Mouse (Mus musculus): ENCODE measurements at regions not wholly inside any gene's neighbourhood (a gene's known extent, or its start where the extent isn't known, plus 50 kb on each side); places are given as distances from the start of the nearest gene placed in this dataset.

- intact Hi-C loops (cut with DNase I): no loop called here
Measured at GRCm38 (mm10) chr8:26791795-26792194, 185.3 kb upstream of the Zfp703 start.

GRCm38 (mm10) chr8:26793606-26794292 lies 183.4 kb upstream of the Zfp703 start:
- intact Hi-C loops (cut with DNase I): no loop called here
- DNase-seq: no peak

More at GRCm38 (mm10) chr8:26791795-26792194, 185.3 kb upstream of the Zfp703 start:
- DNase-seq: no peak

GRCm38 (mm10) chr8:26794411-26794810 lies 182.7 kb upstream of the Zfp703 start:
- no peak for DNase-seq
- intact Hi-C loops (cut with DNase I): no loop called here

DNA sequence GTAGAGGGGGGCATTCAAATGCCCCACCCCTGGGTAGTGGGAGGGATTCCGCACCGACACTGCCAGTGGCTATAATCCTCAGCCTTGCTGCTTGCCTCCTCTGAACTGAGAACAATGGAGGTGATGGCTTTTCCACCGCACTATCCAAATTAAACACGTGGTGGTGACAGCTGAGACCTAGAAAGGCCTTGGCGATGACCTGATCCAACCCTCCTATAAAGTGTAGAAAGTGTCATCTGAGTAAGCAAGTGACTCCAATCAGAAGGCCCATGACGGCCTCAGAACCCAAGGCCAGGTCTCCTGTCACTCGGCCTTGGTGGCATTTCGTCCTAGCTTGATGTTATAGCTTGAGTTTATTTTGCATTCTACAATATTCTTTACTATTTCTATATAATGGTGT lies 181.5 kb upstream of the Zfp703 start:
- intact Hi-C loops (cut with DNase I): no loop called here
- DNase-seq: no peak

DNA sequence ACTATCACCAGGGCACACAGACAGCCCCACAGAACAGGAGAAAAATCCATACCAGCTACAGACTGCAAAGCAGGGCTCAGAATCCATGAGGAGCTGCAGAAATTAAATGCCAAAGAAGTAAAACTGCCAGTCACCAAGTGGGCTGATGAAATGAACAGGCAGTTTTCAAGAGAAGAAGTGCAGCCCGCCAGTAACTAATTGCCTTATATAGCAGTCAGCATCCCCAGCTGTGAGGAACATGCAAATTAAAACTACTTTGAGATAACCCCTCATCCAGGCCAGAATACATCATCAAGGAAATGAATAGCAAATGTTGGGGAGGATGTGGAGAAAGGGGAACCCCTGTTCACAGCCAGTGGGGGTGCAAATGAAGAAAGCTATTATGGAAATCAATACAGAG lies 177.3 kb upstream of the Zfp703 start:
- intact Hi-C loops (cut with DNase I): no loop called here

GRCm38 (mm10) chr8:26804089-26804488 lies 173.0 kb upstream of the Zfp703 start:
- intact Hi-C loops (cut with DNase I): no loop called here
- no peak for DNase-seq

More for the DNA sequence above, 177.3 kb upstream of the Zfp703 start:
- no peak for DNase-seq

DNA sequence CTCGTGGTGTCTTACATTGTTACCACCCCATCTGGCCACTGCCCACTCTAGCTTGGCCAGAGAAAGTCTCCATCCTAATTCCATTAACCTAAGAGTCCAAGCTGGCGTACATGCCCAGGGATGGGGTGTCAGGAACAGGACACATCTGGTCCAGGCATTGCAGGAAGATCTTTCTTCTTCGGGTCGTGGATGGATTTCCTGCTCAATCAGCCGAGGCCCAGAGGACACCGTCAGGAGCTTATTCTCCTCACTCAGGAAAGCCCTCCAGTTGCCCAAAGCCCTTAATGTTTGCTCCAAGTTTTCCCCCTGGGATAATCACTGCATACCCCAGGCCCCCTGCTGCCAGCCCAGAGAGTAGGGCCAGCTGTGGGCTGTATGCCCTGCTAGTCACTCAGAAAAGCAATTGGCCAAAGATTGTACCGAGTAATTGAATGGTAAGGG lies 172.2 kb upstream of the Zfp703 start:
- intact Hi-C loops (cut with DNase I): no loop called here

DNA sequence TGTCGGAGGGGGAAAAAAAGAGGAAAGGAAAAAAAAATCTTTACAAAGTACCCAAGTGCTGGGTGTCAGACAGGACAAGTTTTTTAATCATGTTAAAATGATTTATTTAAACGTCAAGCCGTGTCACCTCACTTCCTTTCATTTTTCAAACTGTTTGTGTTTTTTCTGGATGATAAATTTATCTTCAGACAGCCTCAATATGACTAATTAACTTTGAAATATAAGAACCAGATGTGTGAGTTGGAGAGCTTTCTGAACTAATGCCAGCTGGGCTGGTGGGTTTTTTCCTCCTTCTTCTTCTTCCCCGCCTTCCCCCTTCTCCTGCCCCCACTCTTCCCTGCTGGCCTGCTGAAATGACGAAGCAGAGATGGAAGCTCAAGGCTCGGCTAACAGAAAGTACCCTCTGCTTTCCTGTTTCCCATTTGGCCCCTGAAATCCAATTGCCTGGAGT lies 171.7 kb upstream of the Zfp703 start:
- DNase-seq: no peak
- intact Hi-C loops (cut with DNase I): no loop called here

More for the DNA sequence above, 172.2 kb upstream of the Zfp703 start:
- DNase-seq: no peak

- intact Hi-C loops (cut with DNase I): no loop called here
- no peak for DNase-seq
Measured at GRCm38 (mm10) chr8:26808111-26808651, 168.9 kb upstream of the Zfp703 start.

- intact Hi-C loops (cut with DNase I): no loop called here
- DNase-seq: no peak
Measured at GRCm38 (mm10) chr8:26808771-26809170, 168.4 kb upstream of the Zfp703 start.

DNA sequence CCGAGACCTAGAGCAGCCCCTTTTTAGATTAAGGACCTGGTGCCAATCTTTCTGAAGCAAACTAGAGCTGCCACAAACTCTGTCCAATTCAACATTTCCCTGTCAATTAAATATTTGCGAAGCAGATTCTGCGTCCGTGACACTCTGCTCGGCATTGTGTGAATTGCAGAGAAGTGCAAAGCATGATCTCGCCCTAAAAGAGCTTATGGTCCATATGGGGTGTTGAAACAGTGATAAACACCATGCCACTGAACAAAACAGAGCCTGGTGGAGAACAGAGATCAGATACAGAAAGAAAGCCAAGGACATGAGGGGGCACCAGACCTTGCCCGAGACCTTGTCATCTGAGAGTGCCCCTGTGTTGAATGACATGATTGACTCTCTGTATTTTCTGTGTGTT lies 167.2 kb upstream of the Zfp703 start:
- intact Hi-C loops (cut with DNase I): no loop called here
- no peak for DNase-seq

DNA sequence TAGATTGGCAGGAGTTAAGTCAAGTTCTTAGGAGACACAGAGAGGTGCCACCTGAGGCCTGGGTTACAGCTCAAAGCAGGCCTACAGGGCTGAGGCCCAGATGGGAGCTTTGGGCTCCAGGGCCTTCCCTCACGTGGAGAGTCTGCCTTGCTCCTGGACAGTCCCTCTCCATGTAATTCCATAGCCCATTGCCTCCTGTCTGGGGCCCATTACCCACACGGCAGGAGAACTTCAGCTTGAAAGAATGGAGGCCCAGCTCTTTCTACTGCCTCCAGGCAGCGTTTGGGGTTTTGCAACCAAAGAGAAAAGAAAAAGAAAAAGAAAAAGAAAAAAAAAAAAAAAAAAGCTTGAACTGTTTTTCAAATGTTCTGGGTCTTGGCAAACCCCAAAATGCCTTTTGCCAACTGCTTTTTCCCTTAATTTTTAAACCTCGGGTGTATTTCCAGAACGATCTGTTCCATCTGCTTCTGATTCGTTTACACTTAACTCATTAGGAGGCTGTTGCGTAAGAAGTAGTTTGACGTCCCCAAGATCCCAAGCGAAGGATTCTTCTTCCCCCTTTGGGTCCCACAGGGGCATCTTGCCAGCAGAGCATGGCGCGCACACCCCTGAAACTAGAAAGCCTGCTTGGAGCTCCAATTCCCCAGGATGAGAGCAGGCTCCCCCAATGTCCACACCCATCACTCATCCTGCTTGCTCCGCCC lies 165.4 kb upstream of the Zfp703 start:
- DNase-seq: no peak
- intact Hi-C loops (cut with DNase I): no loop called here

- intact Hi-C loops (cut with DNase I): no loop called here
- no peak for DNase-seq
Measured at GRCm38 (mm10) chr8:26813198-26813815, 163.8 kb upstream of the Zfp703 start.

- DNase-seq: no peak
- intact Hi-C loops (cut with DNase I): no loop called here
Measured at GRCm38 (mm10) chr8:26815020-26815584, 162.0 kb upstream of the Zfp703 start.

GRCm38 (mm10) chr8:26816977-26817376 lies 160.1 kb upstream of the Zfp703 start:
- intact Hi-C loops (cut with DNase I): no loop called here
- DNase-seq: no peak

GRCm38 (mm10) chr8:26824189-26824941 lies 152.8 kb upstream of the Zfp703 start:
- DNase-seq: no peak
- intact Hi-C loops (cut with DNase I): no loop called here

GRCm38 (mm10) chr8:26828311-26828909 lies 148.7 kb upstream of the Zfp703 start:
- intact Hi-C loops (cut with DNase I): no loop called here
- DNase-seq: no peak

- DNase-seq: no peak
- intact Hi-C loops (cut with DNase I): no loop called here
Measured at GRCm38 (mm10) chr8:26829313-26829712, 147.8 kb upstream of the Zfp703 start.

- DNase-seq: no peak
- intact Hi-C loops (cut with DNase I): loop anchor here (10.0 kb wide), 1 partner anchor 144 kb away; the partner anchor contains the start of gene Zfp703
Measured at GRCm38 (mm10) chr8:26831148-26831547, 146.0 kb upstream of the Zfp703 start.

DNA sequence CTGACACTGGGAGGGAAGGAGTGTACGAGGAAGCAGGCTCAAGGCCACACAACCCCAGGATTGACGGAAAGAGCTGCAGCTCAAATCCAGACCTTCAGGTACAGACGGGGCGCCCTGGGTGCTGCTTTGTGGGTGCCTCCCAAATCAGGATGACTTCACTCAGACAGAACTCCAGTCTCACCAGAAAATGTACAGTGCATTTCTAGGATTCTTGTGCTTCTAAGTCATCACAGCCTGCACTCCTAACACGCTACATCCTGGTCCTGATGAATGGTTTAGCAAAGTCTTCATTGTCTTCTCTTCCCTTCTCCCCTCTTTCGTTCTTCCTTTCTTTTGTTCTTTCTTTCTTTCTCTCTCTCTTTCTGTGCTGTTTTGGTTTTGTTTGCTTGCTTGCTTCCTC lies 145.3 kb upstream of the Zfp703 start:
- no peak for DNase-seq
- intact Hi-C loops (cut with DNase I): loop anchor here (10.0 kb wide), 1 partner anchor 143 kb away; the partner anchor contains the start of gene Zfp703

Measured in left cerebral cortex, postnatal 4 days (tissue).